Mouse (Mus musculus): ENCODE results near the gene Mepce.

GRCm38 (mm10) chr5:137788171-137788570 lies 716 bp upstream of the Mepce start:
- TF ChIP-seq CTCF (IDR thresholded peaks at IDR 0.05; ENCODE audit: low read depth) (no peak), EP300 (optimal IDR thresholded peaks at IDR 0.05) (no peak)
